Mouse (Mus musculus): Measurements from ENCODE around the gene Slamf9.

GRCm38 (mm10) chr1:172492047-172492446, 16.9 kb downstream of the Slamf9 start:
- TF ChIP-seq CTCF (IDR thresholded peaks at IDR 0.05; ENCODE audit: extremely low read depth, insufficient read depth, low read length) (no peak), POLR2A (IDR thresholded peaks at IDR 0.05; ENCODE audit: extremely low read depth, insufficient read depth, low read length) (no peak)
